ENCODE assay signal across 8 mouse cellular contexts in genomic region chr2:14055168-14055565, GRCm38 (mm10). TPM values are rescaled to one million over a fixed set of nuclear protein-coding genes. Genes with fewer than 3 reads are reported as not detected.
DNase-seq lines count a peak whose midpoint lies in the region; ATAC-seq and TF ChIP-seq lines count a peak whose summit lies in the region.

No protein-coding gene starts in this region.

- H3K9me3 ChIP-seq in forebrain, postnatal 0 days (ENCODE audit: low read length), result no peaks in the 10 kb centered on the region
- H3K9me3 ChIP-seq in limb, embryonic 11.5 days (ENCODE audit: control insufficient read depth, low read length), result no peaks in the 10 kb centered on the region

- WGBS in forebrain, postnatal 0 days, result 3% methylated on average over 55 of the region's 58 CpGs
- under 1% methylated on average over 38 of the region's 58 CpGs for WGBS in limb, embryonic 11.5 days

- TF ChIP-seq CTCF in forebrain, postnatal 0 days (IDR thresholded peaks at IDR 0.05; ENCODE audit: low read depth), result no peak

- H3K4me3 ChIP-seq in brown adipose tissue, adult 24 weeks (ENCODE audit: insufficient read depth, low read depth, low read length), result peak overlapping the region; percentile 77
- H3K4me3 ChIP-seq in forebrain, postnatal 0 days (ENCODE audit: low read depth, low read length), result peak overlapping the region; percentile 85
- peak overlapping the region; percentile 72 for H3K4me3 ChIP-seq in limb, embryonic 11.5 days (ENCODE audit: low read depth, low read length)

- ATAC-seq in forebrain, postnatal 0 days, result peak; percentile 86
- ATAC-seq in limb, embryonic 11.5 days (ENCODE audit: insufficient number of reproducible peaks, low FRiP score, low TSS enrichment, low read depth), result peak; percentile 91
- no peak for ATAC-seq in inflammation-experienced regulatory T-cells, adult 6 months

- no peaks in the 10 kb centered on the region for H3K27me3 ChIP-seq in forebrain, postnatal 0 days (ENCODE audit: insufficient read depth, low read length)
- no peaks in the 10 kb centered on the region for H3K27me3 ChIP-seq in limb, embryonic 11.5 days (ENCODE audit: control insufficient read depth, insufficient read depth, low read length)

- H3K4me1 ChIP-seq in brown adipose tissue, adult 24 weeks (ENCODE audit: control insufficient read depth, insufficient read depth, insufficient read length, low read length), result no peaks in the 10 kb centered on the region
- H3K4me1 ChIP-seq in forebrain, postnatal 0 days (ENCODE audit: insufficient read depth), result no peaks in the 10 kb centered on the region
- no peaks in the 10 kb centered on the region for H3K4me1 ChIP-seq in limb, embryonic 11.5 days (ENCODE audit: control insufficient read depth, insufficient read depth, low read length)

- H3K36me3 ChIP-seq in forebrain, postnatal 0 days (ENCODE audit: insufficient read depth), result no peaks in the 10 kb centered on the region
- H3K36me3 ChIP-seq in limb, embryonic 11.5 days (ENCODE audit: control insufficient read depth, insufficient read depth, low read length), result no peaks in the 10 kb centered on the region

- H3K4me2 ChIP-seq in forebrain, postnatal 0 days (ENCODE audit: low read depth), result peak overlapping the region; percentile 92
- H3K4me2 ChIP-seq in limb, embryonic 11.5 days (ENCODE audit: low read depth, severe bottlenecking), result peak overlapping the region; percentile 80

- H3K27ac ChIP-seq in brown adipose tissue, adult 24 weeks (replicated peaks; ENCODE audit: low read depth, low read length), result peak overlapping the region; percentile 45
- H3K27ac ChIP-seq in forebrain, postnatal 0 days (ENCODE audit: low read depth, low read length), result peak overlapping the region; percentile 91
- H3K27ac ChIP-seq in limb, embryonic 11.5 days (replicated peaks; ENCODE audit: low read depth, low read length), result peak overlapping the region; percentile 65

- DNase-seq in Muller cell, postnatal 12 days (ENCODE audit: inconsistent ontology term), result peak; percentile 82
- no peak for DNase-seq in forebrain, postnatal 0 days
- DNase-seq in heart, postnatal 4 days, result peak; percentile 91
- DNase-seq in limb, embryonic 11.5 days (ENCODE audit: low spot score), result peak; percentile 90
- DNase-seq in mesoderm, embryonic 11.5 days (ENCODE audit: low read depth, low spot score), result peak; percentile 84
- peak; percentile 64 for DNase-seq in skeletal muscle tissue, adult 2 months (ENCODE audit: low read depth, low spot score)

- peak overlapping the region; percentile 88 for H3K9ac ChIP-seq in forebrain, postnatal 0 days
- peak overlapping the region; percentile 77 for H3K9ac ChIP-seq in limb, embryonic 11.5 days (ENCODE audit: low read length)

RNA-seq across cellular contexts. Expression of gene Hacd1, which starts 0.8 kb away (rescaled TPM):
- polyA plus RNA-seq in brown adipose tissue, adult 24 weeks (2012; ENCODE audit: insufficient read depth, insufficient read length, missing spikeins), result 24.9 and 28.1 TPM in 2 replicates
- 60.3 and 67.5 TPM in 2 replicates for total RNA-seq in forebrain, postnatal 0 days (2014; rRNA removed)
- 82.2 and 90.4 TPM in 2 replicates for polyA plus RNA-seq in forebrain, postnatal 0 days (2015; fragmentation: Nextera tagmentation; extraction: Ambion mirVana)
- total RNA-seq in heart, postnatal 4 days (2021), result 100 to 1,000 TPM; 208 to 229 TPM
- polyA plus RNA-seq in limb, embryonic 11.5 days (2014; fragmentation: Nextera tagmentation; extraction: Ambion mirVana), result 41.6 and 42.6 TPM in 2 replicates
- not detected for polyA plus RNA-seq in inflammation-experienced regulatory T-cells, adult 6 months (2017; shearing (Covaris generic))

RNA-seq across cellular contexts. Expression of gene Stam, which starts 18.7 kb away (rescaled TPM):
- polyA plus RNA-seq in brown adipose tissue, adult 24 weeks (2012; ENCODE audit: insufficient read depth, insufficient read length, missing spikeins), result 18.8 and 19.0 TPM in 2 replicates
- 88.1 and 99.9 TPM in 2 replicates for total RNA-seq in forebrain, postnatal 0 days (2014; rRNA removed)
- 74.6 and 100 TPM in 2 replicates for polyA plus RNA-seq in forebrain, postnatal 0 days (2015; fragmentation: Nextera tagmentation; extraction: Ambion mirVana)
- total RNA-seq in heart, postnatal 4 days (2021), result 10 to 100 TPM; 42.9 to 45.6 TPM
- 83.0 and 86.8 TPM in 2 replicates for polyA plus RNA-seq in limb, embryonic 11.5 days (2014; fragmentation: Nextera tagmentation; extraction: Ambion mirVana)
- 10 to 100 TPM; 14.1 to 25.7 (median 16.8) TPM for polyA plus RNA-seq in inflammation-experienced regulatory T-cells, adult 6 months (2017; shearing (Covaris generic))

Comparison
In these comparisons a context has a peak if more than half of its experiments do, and no peak if none do; other contexts are left out.
1. RNA of gene Hacd1, which starts 0.8 kb away (polyA plus RNA-seq): 82.2 to 90.4 TPM in forebrain, postnatal 0 days, 41.6 to 42.6 TPM in limb, embryonic 11.5 days and 24.9 to 28.1 TPM in brown adipose tissue, adult 24 weeks; not detected in inflammation-experienced regulatory T-cells, adult 6 months; every median in the first group is over 10 times any median in the second.
2. Peak in every context shown above with its lines, with median percentiles within 50 percentile points of each other: H3K27ac ChIP-seq and H3K4me3 ChIP-seq.